Mouse (Mus musculus) midbrain, postnatal 0 days (tissue): Measurements from ENCODE around the gene Nat9. TPM values are rescaled to one million over a fixed set of nuclear protein-coding genes. Genes with fewer than 3 reads are reported as not detected.

Experiments
- ATAC-seq: fragments of 200-750 bp; cut with Nextera tagmentation; 2 replicates; pipeline ENCODE4 v1.8.0; 2017; ENCODE audit warnings: moderate number of reproducible peaks, mild to moderate bottlenecking, moderate TSS enrichment, moderate library complexity; ENCODE audit not compliant: low FRiP score
- DNase-seq: peaks from one replicate; pipeline ENCODE4 v3.0.0-alpha.2; 2015; ENCODE audit warnings: low spot score
- H3K27ac ChIP-seq: fragments of 300-500 bp; sonication (generic); 2 replicates; pipeline ENCODE4 v1.5.1; 2014; ENCODE audit warnings: low read depth, mild to moderate bottlenecking, low read length, mixed read lengths
- H3K27me3 ChIP-seq: fragments of 300-500 bp; sonication (generic); 2 replicates; pipeline ENCODE4 v1.6.1; 2014; ENCODE audit warnings: low read length, control low read depth, mixed read lengths; ENCODE audit not compliant: insufficient read depth
- H3K36me3 ChIP-seq: fragments of 300-500 bp; sonication (generic); 2 replicates; pipeline ENCODE4 v1.6.1; 2014; ENCODE audit warnings: low read length, control low read depth, mixed read lengths; ENCODE audit not compliant: insufficient read depth
- H3K4me1 ChIP-seq: fragments of 300-500 bp; sonication (generic); 2 replicates; pipeline ENCODE4 v1.6.1; 2014; ENCODE audit warnings: mild to moderate bottlenecking, control low read depth, antibody characterized with exemption, low read length, mixed read lengths; ENCODE audit not compliant: insufficient read depth
- H3K4me2 ChIP-seq: fragments of 300-500 bp; sonication (generic); 2 replicates; pipeline ENCODE4 v1.6.1; 2014; ENCODE audit warnings: low read depth, mild to moderate bottlenecking, low read length, mixed read lengths; ENCODE audit not compliant: poor library complexity, severe bottlenecking
- H3K4me3 ChIP-seq: fragments of 300-500 bp; sonication (generic); 2 replicates; pipeline ENCODE4 v1.5.1; 2014; ENCODE audit warnings: low read depth, mild to moderate bottlenecking, low read length, moderate library complexity
- H3K9ac ChIP-seq: fragments of 300-500 bp; sonication (generic); replicated peaks from 2 replicates; pipeline ENCODE4 v1.6.1; 2014; ENCODE audit warnings: mild to moderate bottlenecking, low read length, moderate library complexity, mixed read lengths; ENCODE audit not compliant: poor library complexity, severe bottlenecking
- H3K9me3 ChIP-seq: fragments of 300-500 bp; sonication (generic); 2 replicates; pipeline ENCODE4 v1.6.1; 2016; ENCODE audit warnings: low read length, control low read depth
- CTCF ChIP-seq: IDR thresholded peaks from 2 replicates; pipeline ENCODE4 v1.5.1; 2016; ENCODE audit warnings: antibody characterized with exemption, mild to moderate bottlenecking
- WGBS: fragments of 180-500 bp; shearing (Covaris S2); extraction: QIAGEN DNeasy Blood & Tissue Kit; methylation state at CpG from one replicate; pipeline ENCODE4 v1.1.7; 2014; 5-methylcytosine and 5-hydroxymethylcytosine counted together
- polyA plus RNA-seq: library from polyadenylated mRNA; unstranded; fragments of >200 nt; fragmentation: Nextera tagmentation; extraction: Ambion mirVana; gene quantifications from 2 replicates; pipeline ENCODE4 v1.2.1, GENCODE M21; 2015
- total RNA-seq: library from RNA; depleted of rRNA; stranded (reverse); fragments of >200 nt; gene quantifications from 2 replicates; pipeline ENCODE4 v1.2.3, GENCODE M21; 2014

The Nat9 gene
- total and polyA plus RNA-seq, 2 experiments from 2014 or later, result 17.5 to 19.3 TPM

DNA sequence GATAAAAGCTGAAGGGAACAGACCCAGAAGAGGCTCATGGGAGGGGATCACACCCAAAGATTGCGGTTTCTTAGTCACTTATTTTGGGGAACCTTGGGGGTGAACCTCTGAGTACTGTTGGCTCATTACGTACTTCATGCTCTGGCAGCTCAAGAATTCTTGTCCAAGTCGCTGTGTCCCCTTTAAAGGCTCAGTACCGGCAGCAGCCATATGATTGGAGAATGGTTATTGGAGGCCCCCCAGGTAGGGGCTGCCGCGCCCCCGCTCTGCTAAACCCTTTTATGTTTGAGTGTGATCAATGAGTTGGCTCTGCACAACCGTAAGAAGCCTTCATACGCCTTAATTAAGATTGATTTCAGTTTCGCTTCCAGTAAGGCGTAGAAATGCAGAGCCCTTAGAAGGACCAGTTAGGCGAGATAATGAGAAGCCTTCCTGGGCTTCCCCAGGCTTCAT is 11.3 kb upstream of the Nat9 start:
- peaks cover 23% of the 10 kb centered on the region for H3K36me3 ChIP-seq
- no peak for ATAC-seq

GRCm38 (mm10) chr11:115197558-115197957 is 9.9 kb upstream of the Nat9 start:
- no peak for TF ChIP-seq CTCF
- no peak overlapping the region for H3K4me2 ChIP-seq
- H3K36me3 ChIP-seq, result peaks cover 23% of the 10 kb centered on the region
- DNase-seq (no peak), ATAC-seq (no peak)
- WGBS, result 74% methylated on average over 8 of the region's 8 CpGs
- no peak overlapping the region for H3K4me3 ChIP-seq
- H3K27ac ChIP-seq, result no peak overlapping the region
- H3K27me3 ChIP-seq, result no peaks in the 10 kb centered on the region
- no peak overlapping the region for H3K9ac ChIP-seq
- no peaks in the 10 kb centered on the region for H3K4me1 ChIP-seq
- no peaks in the 10 kb centered on the region for H3K9me3 ChIP-seq

More for the DNA sequence above, 11.3 kb upstream of the Nat9 start:
- no peak for TF ChIP-seq CTCF
- no peaks in the 10 kb centered on the region for H3K4me1 ChIP-seq
- H3K4me3 ChIP-seq, result no peak overlapping the region
- no peak overlapping the region for H3K4me2 ChIP-seq
- DNase-seq, result no peak
- H3K27ac ChIP-seq, result no peak overlapping the region
- no peaks in the 10 kb centered on the region for H3K27me3 ChIP-seq
- H3K9ac ChIP-seq, result no peak overlapping the region
- no peaks in the 10 kb centered on the region for H3K9me3 ChIP-seq
- WGBS, result 74% methylated on average over 12 of the region's 12 CpGs

- Histone ChIP-seq H3K4me1 (no peaks in the 10 kb centered on the region), H3K4me2 (no peak overlapping the region), H3K27ac (no peak overlapping the region), H3K27me3 (no peaks in the 10 kb centered on the region), H3K9ac (no peak overlapping the region), H3K36me3 (peaks cover 17% of the 10 kb centered on the region), H3K4me3 (no peak overlapping the region), H3K9me3 (no peaks in the 10 kb centered on the region)
- WGBS, result 90% methylated on average over 5 of the region's 5 CpGs
- no peak for ATAC-seq
- no peak for DNase-seq
- TF ChIP-seq CTCF, result no peak
Observed at GRCm38 (mm10) chr11:115195933-115196332, 8.3 kb upstream of the Nat9 start.

DNA sequence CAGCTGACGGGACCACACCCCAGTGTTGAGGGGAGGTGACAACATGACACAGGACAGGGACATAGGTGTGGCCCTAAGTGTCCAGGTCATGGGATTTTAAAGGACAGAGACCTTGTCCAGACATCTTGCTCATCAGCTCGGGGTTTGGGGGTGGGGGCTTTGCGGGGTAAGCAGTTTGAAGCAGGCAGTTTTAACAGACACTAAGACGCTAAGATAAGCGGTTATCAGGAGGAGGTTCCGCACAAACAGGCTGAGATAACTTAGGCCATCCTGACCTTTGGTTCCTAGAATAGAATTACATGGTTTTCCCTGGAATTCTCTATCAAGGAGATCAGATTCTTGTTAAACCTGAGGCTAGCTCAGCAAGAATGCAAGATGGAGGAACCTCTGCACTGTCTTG is 7.0 kb upstream of the Nat9 start:
- no peak for TF ChIP-seq CTCF
- no peak for ATAC-seq
- Histone ChIP-seq H3K4me3 (no peak overlapping the region), H3K4me1 (no peaks in the 10 kb centered on the region), H3K9me3 (no peaks in the 10 kb centered on the region), H3K4me2 (no peak overlapping the region), H3K27me3 (no peaks in the 10 kb centered on the region), H3K27ac (no peak overlapping the region), H3K36me3 (peaks cover 9% of the 10 kb centered on the region), H3K9ac (no peak overlapping the region)
- no peak for DNase-seq
- whole genome bisulfite sequencing, result 93% methylated on average over 6 of the region's 6 CpGs

DNA sequence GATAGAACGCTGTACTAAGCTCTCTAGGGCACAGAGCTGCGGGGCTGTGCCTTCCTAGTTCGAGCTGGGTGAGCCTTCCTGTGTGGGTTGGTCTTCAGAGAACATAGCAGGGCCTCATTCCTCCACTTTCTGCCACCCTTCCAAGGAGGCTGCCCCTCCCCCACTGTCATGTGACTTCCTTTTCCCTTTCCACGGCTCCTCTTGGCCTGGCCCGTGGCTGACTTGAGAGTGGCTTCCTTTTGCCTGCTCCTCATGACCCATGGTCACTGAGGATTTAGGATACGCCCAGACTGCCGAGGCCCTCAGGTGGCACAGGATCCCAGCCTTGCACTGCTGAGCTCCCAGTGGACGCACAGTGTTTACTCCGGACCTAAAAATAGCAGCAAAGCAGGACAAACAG is 4.5 kb upstream of the Nat9 start:
- no peak overlapping the region for H3K4me2 ChIP-seq
- no peaks in the 10 kb centered on the region for H3K9me3 ChIP-seq
- 0 out of 2 replicates have a peak, but pooled peaks cover 5% of the 10 kb centered on the region for H3K4me1 ChIP-seq
- H3K27me3 ChIP-seq, result no peaks in the 10 kb centered on the region
- DNase-seq, result no peak
- 77% methylated on average over 9 of the region's 9 CpGs for WGBS
- no peak for ATAC-seq
- TF ChIP-seq CTCF, result no peak
- H3K9ac ChIP-seq, result no peak overlapping the region
- H3K4me3 ChIP-seq, result no peak overlapping the region
- no peak overlapping the region for H3K27ac ChIP-seq
- peaks cover 4% of the 10 kb centered on the region; the same call in 1 of the 2 replicates for H3K36me3 ChIP-seq

- Histone ChIP-seq H3K36me3 (peaks cover 4% of the 10 kb centered on the region; the same call in 1 of the 2 replicates), H3K4me1 (0 out of 2 replicates have a peak, but pooled peaks cover 5% of the 10 kb centered on the region), H3K9me3 (no peaks in the 10 kb centered on the region), H3K9ac (no peak overlapping the region), H3K27me3 (no peaks in the 10 kb centered on the region), H3K4me3 (no peak overlapping the region), H3K4me2 (no peak overlapping the region), H3K27ac (no peak overlapping the region)
- WGBS, result 92% methylated on average over 6 of the region's 6 CpGs
- ATAC-seq, result no peak
- no peak for TF ChIP-seq CTCF
- DNase-seq, result no peak
Observed at GRCm38 (mm10) chr11:115189304-115189703, 1.6 kb upstream of the Nat9 start.
